Mouse (Mus musculus) myocyte (in vitro differentiated cells): ENCODE measurements around the gene Muc1. TPM values are rescaled to one million over a fixed set of nuclear protein-coding genes. Genes with fewer than 3 reads are reported as not detected.

ENCODE experiments used
- H3K27me3 ChIP-seq: one replicate; pipeline ENCODE4 v1.6.1; 2011; ENCODE audit not compliant: control insufficient read depth, insufficient read depth, insufficient read length
- H3K36me3 ChIP-seq: one replicate; pipeline ENCODE4 v1.6.1; 2011; ENCODE audit not compliant: control insufficient read depth, insufficient read depth
- H3K4me2 ChIP-seq: one replicate; pipeline ENCODE4 v1.6.1; 2011; ENCODE audit warnings: low read depth, control low read depth
- H3K4me3 ChIP-seq: one replicate; pipeline ENCODE4 v1.5.1; 2011; ENCODE audit warnings: mild to moderate bottlenecking, control low read depth, moderate library complexity
- H3K79me2 ChIP-seq: one replicate; pipeline ENCODE4 v1.6.1; 2011; ENCODE audit not compliant: control insufficient read depth, insufficient read depth
- H3ac ChIP-seq: one replicate; pipeline ENCODE4 v1.6.1; 2011; ENCODE audit not compliant: control insufficient read depth, insufficient read length
- CEBPB ChIP-seq: IDR thresholded peaks from 2 replicates; pipeline ENCODE4 v1.6.1; 2011; ENCODE audit warnings: mild to moderate bottlenecking, moderate library complexity; ENCODE audit not compliant: poor library complexity, insufficient read depth, severe bottlenecking
- E2F4 ChIP-seq: IDR thresholded peaks from one replicate; pipeline ENCODE4 v1.6.1; 2011; ENCODE audit warnings: mild to moderate bottlenecking, control low read depth, moderate library complexity; ENCODE audit not compliant: insufficient read depth
- MAX ChIP-seq: IDR thresholded peaks from one replicate; pipeline ENCODE4 v1.6.1; 2011; ENCODE audit warnings: low read depth, mild to moderate bottlenecking, control low read depth
- MYOD1 ChIP-seq, 3 experiments: IDR thresholded peaks; one replicate each; pipeline ENCODE4 v1.6.1; 2011; ENCODE audit warnings: control low read depth in 2 of 3, low read depth in 2 of 3, mild to moderate bottlenecking in 2 of 3, moderate library complexity in 1 of 3; ENCODE audit not compliant: insufficient read length in 2 of 3, control insufficient read depth in 1 of 3
- MYOG ChIP-seq, 3 experiments: IDR thresholded peaks; one replicate each; pipeline ENCODE4 v1.6.1; 2011; ENCODE audit warnings: control low read depth in 2 of 3, low read depth in 2 of 3, mild to moderate bottlenecking in 2 of 3; ENCODE audit not compliant: insufficient read length in 2 of 3, control insufficient read depth in 1 of 3, insufficient read depth in 1 of 3
- POLR2A ChIP-seq: IDR thresholded peaks from one replicate; pipeline ENCODE4 v1.6.1; 2011; ENCODE audit warnings: low read depth, mild to moderate bottlenecking, control low read depth, moderate library complexity; ENCODE audit not compliant: insufficient read length
- POLR2AphosphoS2 ChIP-seq: IDR thresholded peaks from one replicate; pipeline ENCODE4 v1.6.1; 2011; ENCODE audit warnings: low read depth, control low read depth; ENCODE audit not compliant: insufficient read length
- REST ChIP-seq: IDR thresholded peaks from one replicate; pipeline ENCODE4 v1.6.1; 2011; ENCODE audit warnings: mild to moderate bottlenecking, control low read depth, moderate library complexity; ENCODE audit not compliant: insufficient read depth, insufficient read length
- SRF ChIP-seq: IDR thresholded peaks from one replicate; pipeline ENCODE4 v1.6.1; 2011; ENCODE audit warnings: low read depth; ENCODE audit not compliant: control insufficient read depth, insufficient read length
- TCF12 ChIP-seq: IDR thresholded peaks from one replicate; pipeline ENCODE4 v1.6.1; 2011; ENCODE audit warnings: mild to moderate bottlenecking, control low read depth; ENCODE audit not compliant: poor library complexity, insufficient read depth, severe bottlenecking
- TCF3 ChIP-seq: IDR thresholded peaks from one replicate; pipeline ENCODE4 v1.6.1; 2011; ENCODE audit warnings: low read depth, control low read depth; ENCODE audit not compliant: insufficient read length
- USF1 ChIP-seq: IDR thresholded peaks from one replicate; pipeline ENCODE4 v1.6.1; 2011; ENCODE audit warnings: low read depth, mild to moderate bottlenecking, control low read depth, moderate library complexity
- polyA plus RNA-seq: library from polyadenylated mRNA; unstranded; fragments of >200 nt; fragmentation: generic; extraction: Trizol; gene quantifications from one replicate; pipeline ENCODE4 v1.2.1, GENCODE M21; 2012; ENCODE audit warnings: missing spikeins

Muc1 gene
- polyA plus RNA-seq, 1 experiment: 0.37 TPM

DNA sequence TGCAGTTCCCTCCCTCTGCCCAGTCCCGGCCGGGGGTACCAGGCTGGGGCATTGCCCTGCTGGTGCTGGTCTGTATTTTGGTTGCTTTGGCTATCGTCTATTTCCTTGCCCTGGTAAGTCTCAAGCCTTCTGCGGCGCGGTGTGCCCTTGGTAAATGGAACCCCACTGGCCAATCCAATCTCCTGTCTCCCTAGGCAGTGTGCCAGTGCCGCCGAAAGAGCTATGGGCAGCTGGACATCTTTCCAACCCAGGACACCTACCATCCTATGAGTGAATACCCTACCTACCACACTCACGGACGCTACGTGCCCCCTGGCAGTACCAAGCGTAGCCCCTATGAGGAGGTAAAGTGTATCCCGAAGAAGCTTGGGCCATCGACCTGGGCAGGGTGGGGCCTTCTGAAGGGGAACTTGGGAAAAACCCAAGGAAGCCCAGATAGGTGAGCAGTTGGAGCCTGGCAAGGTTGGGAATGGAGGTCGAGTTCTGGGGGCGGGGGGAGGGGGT lies 3.0 kb downstream of the Muc1 start:
- no peak overlapping the region for H3ac ChIP-seq
- H3K4me3 ChIP-seq: no peak overlapping the region
- no peaks in the 10 kb centered on the region for H3K27me3 ChIP-seq
- TF ChIP-seq TCF3 (no peak), E2F4 (no peak), USF1 (no peak), POLR2AphosphoS2 (no peak), TCF12 (no peak), MYOD1 (IDR thresholded peaks at IDR 0.05; ENCODE audit: control insufficient read depth in 1 of 3, insufficient read length in 2 of 3, low read depth in 2 of 3) (no peak), MAX (no peak)
- H3K79me2 ChIP-seq: no peaks in the 10 kb centered on the region
- H3K4me2 ChIP-seq: no peak overlapping the region
- H3K36me3 ChIP-seq: no peaks in the 10 kb centered on the region

DNA sequence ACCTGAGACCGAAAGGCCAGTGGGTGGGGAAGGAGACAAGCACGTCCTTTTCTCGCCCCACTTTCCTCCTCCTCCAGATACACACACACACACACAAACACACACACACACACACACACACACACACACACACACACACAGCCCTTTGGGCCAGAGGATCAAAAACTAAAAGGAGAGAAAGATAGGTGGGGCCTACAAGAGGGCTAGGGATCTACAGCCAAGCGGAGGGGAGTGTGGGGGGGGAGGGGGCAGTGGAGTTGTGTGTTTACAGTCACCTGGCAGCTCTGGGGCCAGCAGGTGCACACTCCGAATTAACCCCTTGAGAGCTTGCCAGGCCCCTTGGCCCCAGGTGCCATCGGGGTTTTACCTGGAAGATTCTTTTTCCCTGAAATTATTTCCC lies 3.8 kb downstream of the Muc1 start:
- Histone ChIP-seq H3K79me2 (no peaks in the 10 kb centered on the region), H3K27me3 (no peaks in the 10 kb centered on the region), H3ac (no peak overlapping the region), H3K4me3 (no peak overlapping the region), H3K4me2 (no peak overlapping the region), H3K36me3 (no peaks in the 10 kb centered on the region)
- TF ChIP-seq CEBPB (no peak), POLR2AphosphoS2 (no peak), TCF3 (no peak), SRF (no peak), MYOG (IDR thresholded peaks at IDR 0.05; ENCODE audit: control insufficient read depth in 1 of 3, insufficient read depth in 1 of 3, insufficient read length in 2 of 3, low read depth in 2 of 3) (no peak), POLR2A (no peak), USF1 (no peak), E2F4 (no peak), MAX (no peak), TCF12 (no peak), MYOD1 (IDR thresholded peaks at IDR 0.05; ENCODE audit: control insufficient read depth in 1 of 3, insufficient read length in 2 of 3, low read depth in 2 of 3) (no peak), REST (no peak)

- Histone ChIP-seq H3ac (no peak overlapping the region), H3K4me3 (no peak overlapping the region), H3K79me2 (no peaks in the 10 kb centered on the region), H3K36me3 (no peaks in the 10 kb centered on the region), H3K27me3 (no peaks in the 10 kb centered on the region), H3K4me2 (no peak overlapping the region)
- no peak for TF ChIP-seq POLR2A
- no peak for TF ChIP-seq USF1
- no peak for TF ChIP-seq MYOD1 (IDR thresholded peaks at IDR 0.05; ENCODE audit: control insufficient read depth in 1 of 3, insufficient read length in 2 of 3, low read depth in 2 of 3)
- TF ChIP-seq REST: no peak
- no peak for TF ChIP-seq SRF
- TF ChIP-seq E2F4: no peak
- no peak for TF ChIP-seq CEBPB
These were observed 4.8 kb downstream of the Muc1 start for GRCm38 (mm10) chr3:89233562-89234110.

GRCm38 (mm10) chr3:89236516-89236915 lies 7.7 kb downstream of the Muc1 start:
- H3K36me3 ChIP-seq: peaks cover 1% of the 10 kb centered on the region
- no peak overlapping the region for H3ac ChIP-seq
- no peak overlapping the region for H3K4me2 ChIP-seq
- H3K4me3 ChIP-seq: no peak overlapping the region
- H3K79me2 ChIP-seq: no peaks in the 10 kb centered on the region
- H3K27me3 ChIP-seq: no peaks in the 10 kb centered on the region
- TF ChIP-seq POLR2A: no peak
- TF ChIP-seq MYOG (IDR thresholded peaks at IDR 0.05; ENCODE audit: control insufficient read depth in 1 of 3, insufficient read depth in 1 of 3, insufficient read length in 2 of 3, low read depth in 2 of 3): no peak
- TF ChIP-seq MAX: no peak
- no peak for TF ChIP-seq REST
- no peak for TF ChIP-seq POLR2AphosphoS2
- TF ChIP-seq E2F4: no peak
- TF ChIP-seq TCF3: no peak
- TF ChIP-seq CEBPB: no peak
- no peak for TF ChIP-seq TCF12

DNA sequence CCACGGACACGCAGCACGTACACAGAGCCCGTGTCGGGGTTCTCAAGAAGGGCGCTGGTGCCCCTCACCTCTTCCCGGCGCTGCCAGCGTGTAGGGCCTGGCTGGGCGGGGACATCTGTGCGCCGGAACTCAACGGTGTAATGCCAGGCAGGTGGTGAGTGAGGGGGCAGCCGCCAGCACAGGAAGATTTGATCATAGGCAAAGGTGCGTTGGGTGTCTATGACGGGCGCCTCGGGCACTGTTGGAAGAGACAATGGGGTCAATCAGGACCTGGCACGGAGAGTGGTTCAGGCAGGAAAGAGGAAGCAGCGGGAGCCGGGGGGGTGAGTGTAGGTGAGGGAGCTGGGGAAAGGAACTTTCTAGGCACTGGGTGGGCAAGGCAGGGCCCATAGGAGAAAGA lies 8.8 kb downstream of the Muc1 start:
- no peak for TF ChIP-seq MAX
- no peak for TF ChIP-seq CEBPB
- no peak for TF ChIP-seq SRF
- no peak for TF ChIP-seq MYOG (IDR thresholded peaks at IDR 0.05; ENCODE audit: control insufficient read depth in 1 of 3, insufficient read depth in 1 of 3, insufficient read length in 2 of 3, low read depth in 2 of 3)
- TF ChIP-seq MYOD1 (IDR thresholded peaks at IDR 0.05; ENCODE audit: control insufficient read depth in 1 of 3, insufficient read length in 2 of 3, low read depth in 2 of 3): no peak
- TF ChIP-seq POLR2A: no peak
- no peak for TF ChIP-seq REST
- TF ChIP-seq USF1: no peak
- no peak for TF ChIP-seq TCF12
- TF ChIP-seq POLR2AphosphoS2: no peak
- no peak for TF ChIP-seq E2F4
- no peak for TF ChIP-seq TCF3
- Histone ChIP-seq H3ac (no peak overlapping the region), H3K36me3 (peaks cover 9% of the 10 kb centered on the region), H3K4me2 (no peak overlapping the region), H3K27me3 (no peaks in the 10 kb centered on the region), H3K79me2 (no peaks in the 10 kb centered on the region), H3K4me3 (no peak overlapping the region)
